Mouse (Mus musculus): Measurements from ENCODE around the gene Il23a.
"Not testable (repeated sequence)": the region's sequence is repeated elsewhere in the genome, so short reads cannot be mapped to it uniquely, and the experiment has no call there.

Il23a gene

DNA sequence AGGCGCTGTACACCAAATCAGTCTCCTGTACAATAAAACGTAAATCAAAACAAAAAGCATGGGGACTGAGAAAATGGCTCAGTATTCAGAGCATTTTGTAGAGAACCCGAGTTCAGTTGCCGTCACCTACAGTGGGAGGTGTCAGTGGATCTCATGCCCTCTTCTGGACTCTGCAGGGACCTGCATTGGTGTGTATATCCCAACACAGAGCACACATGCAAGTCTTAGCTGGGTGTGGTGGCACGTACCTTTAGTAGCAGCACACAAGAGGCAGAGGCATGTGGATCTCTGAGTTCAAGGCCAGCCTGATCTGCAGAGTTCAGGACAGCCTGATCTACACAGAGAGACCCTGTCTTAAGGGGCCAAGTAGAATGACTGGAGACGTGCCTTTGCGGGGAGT, 11.1 kb upstream of the Il23a start:
- no peak for DNase-seq (ENCODE audit: low read depth, low spot score)

DNA sequence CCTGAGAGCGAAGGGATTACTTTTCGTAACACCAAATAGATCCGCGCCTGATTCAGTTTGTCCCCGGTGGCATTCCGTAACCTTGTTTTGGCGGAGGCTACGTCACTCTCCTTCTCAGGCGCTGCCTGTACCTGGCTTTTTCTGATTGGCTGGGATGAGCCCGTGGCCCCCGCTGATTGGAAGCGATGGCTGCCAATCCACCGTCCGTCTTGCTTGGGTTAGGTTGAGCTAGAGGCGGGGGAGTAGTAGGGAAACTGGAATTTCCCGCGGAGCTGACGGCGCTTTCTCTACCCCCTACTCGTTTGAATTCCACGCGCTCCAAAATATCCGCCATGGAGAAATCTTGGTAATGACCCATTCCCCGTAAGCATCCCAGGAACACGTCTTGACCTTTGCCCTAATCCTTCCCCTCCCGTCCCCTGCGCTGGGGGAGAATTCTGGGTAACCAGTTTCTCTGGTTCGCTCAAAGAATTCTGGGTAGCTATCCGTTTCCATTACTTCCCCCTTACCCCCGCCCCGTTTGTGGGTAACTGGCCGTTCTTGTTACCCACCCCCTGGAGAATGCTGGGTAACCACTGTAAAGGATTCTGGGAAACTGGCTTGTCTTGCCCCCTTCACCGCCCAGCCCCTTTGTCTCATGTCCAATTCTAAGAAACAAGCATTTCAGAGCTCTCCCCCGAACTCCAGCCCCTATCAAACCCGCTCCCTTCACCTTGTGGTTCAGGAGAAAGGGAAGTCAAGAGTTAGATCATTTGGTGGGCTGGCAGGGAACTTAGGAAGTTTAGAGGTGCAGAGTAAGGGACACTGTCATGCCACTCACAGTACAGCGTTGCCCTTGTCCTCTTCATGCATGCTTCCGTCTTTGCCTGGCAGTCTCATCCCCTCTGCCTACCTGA, 4.8 kb upstream of the Il23a start, which contains the start of gene Pan2:
Gene Pan2, plus strand, starts transcription at position 210 of the 896 bp plus-strand sequence.
- peak; percentile 99 for DNase-seq (ENCODE audit: low read depth, low spot score)

DNA sequence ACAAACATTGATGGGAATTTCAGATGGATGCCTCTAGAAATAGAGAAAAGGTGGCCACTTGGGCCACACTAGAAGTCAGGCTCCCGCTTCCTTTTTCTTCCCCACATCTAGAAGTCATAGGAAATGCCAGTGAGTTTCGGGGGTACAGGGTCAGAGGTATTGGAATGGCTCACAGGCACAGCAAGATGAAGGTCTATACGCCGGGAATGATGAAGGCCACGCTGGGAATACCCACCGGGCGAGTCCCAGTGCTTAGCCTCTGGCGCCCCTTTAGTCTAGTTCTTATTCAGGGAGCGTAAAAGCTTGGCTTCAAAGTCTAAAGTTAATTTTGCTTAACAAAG, 4.2 kb upstream of the Il23a start:
- DNase-seq (ENCODE audit: low read depth, low spot score) = no peak

DNA sequence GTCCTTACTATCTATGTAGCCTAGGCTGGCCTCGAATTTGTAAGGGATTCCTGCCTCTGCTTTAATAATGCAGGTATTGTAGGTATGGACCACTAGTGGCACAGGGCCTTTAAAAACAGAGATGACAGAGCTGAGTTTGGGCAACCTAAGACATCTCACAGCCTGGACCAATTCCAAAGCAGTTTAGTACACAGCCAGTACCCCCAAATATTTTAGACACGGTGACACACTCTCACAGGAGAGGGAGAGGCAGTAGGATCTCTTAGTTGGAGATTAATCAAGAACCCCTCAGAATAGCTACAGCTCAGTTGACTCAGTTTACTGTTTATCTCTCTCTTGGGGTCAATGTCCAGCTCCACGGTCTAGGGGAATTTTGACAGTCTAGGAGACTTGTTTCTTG, 3.8 kb upstream of the Il23a start:
- DNase-seq (ENCODE audit: low read depth, low spot score) = no peak

DNA sequence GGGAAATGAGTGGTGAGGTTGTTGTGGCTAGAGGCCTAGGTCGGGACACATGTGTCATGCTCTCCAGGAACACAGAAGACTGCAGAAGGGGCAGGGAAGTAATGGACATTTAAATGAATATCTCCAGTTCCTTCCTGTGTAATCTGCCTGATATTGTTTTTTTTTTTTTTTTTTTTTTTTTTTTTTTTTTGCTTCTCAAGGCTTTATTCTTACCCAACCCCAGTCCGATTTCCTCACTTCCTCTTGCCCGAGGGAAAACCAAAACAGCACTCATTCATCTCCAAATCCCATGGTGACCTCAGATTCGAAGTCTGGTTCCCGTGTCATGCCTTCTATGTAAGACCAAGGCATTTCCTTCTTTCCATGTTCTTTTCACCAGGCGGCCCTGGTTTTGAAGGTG, 309 bp downstream of the Il23a start:
- no peak for DNase-seq (ENCODE audit: low read depth, low spot score)

DNA sequence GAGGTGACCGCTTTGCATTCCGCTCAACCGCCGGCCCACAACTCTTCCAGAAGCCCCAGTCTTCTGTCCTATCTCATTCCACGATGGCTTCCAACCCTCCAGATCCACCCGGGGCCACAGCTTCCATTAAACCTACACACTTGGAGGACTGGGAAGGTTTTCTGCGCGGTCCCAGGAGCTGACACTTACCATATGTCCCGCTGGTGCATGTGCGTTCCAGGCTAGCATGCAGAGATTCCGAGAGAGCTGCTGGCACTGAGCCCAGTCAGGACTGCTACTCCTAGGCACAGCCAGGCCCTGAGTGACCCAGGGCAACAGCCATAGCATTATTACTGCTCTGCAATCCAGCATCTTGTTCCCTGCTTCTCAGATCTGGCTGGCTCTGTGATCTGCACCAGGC, 930 bp downstream of the Il23a start:
- no peak for DNase-seq (ENCODE audit: low read depth, low spot score)

DNA sequence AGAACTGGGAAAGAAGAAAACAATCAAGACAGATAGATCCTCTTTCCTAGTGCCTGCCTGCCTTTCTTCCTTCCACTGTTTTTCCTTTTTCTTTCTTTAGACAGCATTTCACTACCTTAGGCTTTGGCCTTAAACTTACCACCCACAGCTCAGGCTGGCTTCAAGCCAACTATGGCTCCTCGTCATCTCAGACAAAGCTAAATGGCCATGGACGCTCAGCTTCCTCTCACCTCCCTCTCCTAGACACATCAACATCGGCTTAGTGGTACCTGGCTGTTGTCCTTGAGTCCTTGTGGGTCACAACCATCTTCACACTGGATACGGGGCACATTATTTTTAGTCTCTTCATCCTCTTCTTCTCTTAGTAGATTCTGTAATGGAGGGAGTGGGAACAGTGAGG, 1.3 kb downstream of the Il23a start:
- no peak for DNase-seq (ENCODE audit: low read depth, low spot score)

DNA sequence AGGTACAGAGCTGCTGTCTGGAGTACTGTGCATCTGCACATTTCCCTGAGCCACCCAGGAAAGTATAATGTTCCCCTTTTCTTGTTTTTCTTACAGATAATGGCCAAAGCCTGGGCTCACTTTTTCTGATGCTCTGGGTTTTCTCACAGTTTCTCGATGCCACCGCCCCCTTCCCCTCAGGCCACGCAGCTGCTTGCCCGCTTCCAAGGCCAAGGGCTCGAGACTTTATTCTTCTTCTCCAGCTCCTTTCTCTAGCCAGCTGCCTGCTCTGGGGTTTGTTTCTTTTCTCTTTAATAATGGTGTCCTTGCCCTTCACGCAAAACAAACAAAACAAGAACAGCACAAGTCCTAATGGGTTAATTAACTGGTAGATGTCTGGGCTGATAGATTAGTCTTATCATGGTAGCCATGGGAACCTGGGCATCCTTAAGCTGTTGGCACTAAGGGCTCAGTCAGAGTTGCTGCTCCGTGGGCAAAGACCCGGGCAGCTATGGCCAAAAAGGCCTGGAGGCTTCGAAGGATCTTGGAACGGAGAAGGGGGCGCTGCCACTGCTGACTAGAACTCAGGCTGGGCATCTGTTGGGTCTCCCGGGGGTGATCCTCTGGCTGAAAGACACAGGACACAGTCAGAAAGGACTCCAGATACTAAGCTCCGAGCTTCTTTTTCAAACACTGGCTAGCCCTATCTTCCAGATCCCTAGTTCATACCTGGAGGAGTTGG, 2.0 kb downstream of the Il23a start:
- DNase-seq (ENCODE audit: low read depth, low spot score) = no peak

DNA sequence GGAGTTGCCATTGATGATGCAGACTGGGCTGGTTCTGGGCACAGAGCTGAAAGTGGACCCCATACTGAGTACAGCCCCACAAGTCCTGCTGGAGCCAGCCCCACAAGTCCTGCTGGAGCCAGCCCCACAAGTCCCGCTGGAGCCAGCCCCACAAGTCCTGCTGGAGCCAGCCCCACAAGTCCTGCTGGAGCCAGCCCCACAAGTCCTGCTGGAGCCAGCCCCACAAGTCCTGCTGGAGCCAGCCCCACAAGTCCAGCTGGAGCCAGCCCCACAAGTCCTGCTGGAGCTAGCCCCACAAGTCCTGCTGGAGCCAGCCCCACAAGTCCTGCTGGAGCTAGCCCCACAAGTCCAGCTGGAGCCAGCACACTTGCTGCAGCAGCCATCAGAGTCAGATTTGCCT, 8.0 kb downstream of the Il23a start:
- DNase-seq (ENCODE audit: low read depth, low spot score) = not testable (repeated sequence)

DNA sequence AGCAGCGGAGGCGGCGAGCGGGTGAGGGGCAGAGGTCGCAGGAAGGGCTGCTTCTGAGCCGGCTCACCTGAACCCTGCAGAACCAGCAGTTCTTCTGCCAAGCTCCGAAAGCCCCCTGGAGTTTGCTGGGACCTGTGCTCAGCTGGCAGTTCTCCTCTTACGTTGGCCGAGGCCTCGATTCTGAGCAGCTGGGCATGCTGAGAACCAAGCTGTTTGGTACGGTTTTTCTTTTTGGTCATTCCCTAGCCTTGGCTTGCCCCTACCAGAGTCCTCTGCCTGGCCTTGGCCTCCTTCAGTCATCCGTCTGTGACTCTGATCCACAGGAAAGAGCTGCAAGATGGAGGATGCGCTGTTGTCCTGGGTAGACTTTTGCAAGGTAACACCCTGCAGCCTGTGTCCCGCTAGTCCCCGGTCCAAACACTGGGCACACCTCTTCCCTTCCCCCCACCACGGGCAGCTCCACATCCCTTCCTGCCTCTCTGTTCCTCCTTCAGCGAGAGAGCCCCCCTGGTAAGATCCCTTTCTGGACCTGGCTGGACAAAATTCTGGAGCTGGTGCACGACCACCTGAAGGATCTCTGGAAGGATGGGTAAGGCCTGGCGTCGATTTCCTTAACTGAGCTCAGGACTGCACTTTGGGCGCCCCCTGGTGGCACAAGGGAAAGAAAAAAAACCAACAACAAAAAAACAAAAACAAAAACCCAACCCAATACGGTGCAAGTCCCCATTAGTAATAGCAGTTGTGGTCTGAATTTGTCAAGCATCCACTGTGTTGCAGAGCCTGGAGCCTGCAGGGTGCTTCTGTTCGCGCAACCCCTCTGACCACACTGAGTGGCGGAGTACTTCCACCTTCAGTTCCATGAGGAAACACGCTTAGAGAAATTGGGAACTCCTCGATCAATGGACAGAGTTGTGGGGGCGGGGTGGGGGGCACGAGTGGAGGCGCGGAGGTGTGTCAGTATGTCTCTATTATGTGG, 14.7 kb downstream of the Il23a start:
- DNase-seq (ENCODE audit: low read depth, low spot score) = peak; percentile 84

DNA sequence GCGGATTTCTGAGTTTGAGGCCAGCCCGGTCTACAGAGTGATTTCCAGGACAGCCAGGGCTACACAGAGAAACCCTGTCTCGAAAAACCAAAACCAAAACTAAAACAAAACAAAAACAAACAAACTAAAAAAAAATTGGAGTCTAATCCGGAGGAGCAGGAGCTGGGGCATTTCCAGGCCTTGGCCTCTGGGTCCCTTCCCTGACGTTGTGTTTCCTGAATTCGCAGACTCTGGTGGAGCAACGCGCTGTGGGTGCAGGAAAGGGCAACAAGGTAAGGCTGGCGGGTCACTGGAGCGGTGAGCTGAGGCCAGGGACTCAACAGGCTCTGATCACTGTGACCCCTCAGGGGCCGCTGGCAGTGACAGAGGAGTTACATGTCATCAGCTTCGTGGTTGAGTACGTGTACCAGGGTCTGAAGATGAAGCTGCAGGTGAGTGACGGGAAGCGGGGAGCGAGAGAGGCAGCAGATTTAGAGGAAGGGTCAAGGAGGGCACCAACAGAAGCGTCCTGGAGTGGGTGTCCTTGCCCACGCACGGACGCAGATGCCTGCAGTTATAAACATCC, 15.6 kb downstream of the Il23a start:
- DNase-seq (ENCODE audit: low read depth, low spot score) = no peak

DNA sequence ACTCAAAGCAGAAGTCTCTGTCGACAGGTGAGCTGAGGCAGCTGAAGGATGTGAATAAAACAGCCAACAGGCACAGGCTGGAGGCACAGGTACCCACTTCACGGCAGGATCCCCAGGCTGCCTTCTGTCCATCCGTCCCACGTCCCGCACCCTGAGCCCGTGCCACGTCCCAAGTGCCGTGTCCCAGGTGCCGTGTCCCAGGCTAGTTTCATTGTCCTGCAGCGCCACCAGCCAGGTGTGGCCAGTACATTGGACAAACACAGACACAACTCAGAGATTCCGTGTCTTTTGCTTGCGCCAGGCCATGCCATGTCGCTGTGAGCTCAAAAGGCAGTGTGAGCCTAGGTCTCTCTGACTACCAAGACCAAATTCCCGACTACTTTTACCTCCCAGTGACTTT, 16.9 kb downstream of the Il23a start:
- no peak for DNase-seq (ENCODE audit: low read depth, low spot score)

DNA sequence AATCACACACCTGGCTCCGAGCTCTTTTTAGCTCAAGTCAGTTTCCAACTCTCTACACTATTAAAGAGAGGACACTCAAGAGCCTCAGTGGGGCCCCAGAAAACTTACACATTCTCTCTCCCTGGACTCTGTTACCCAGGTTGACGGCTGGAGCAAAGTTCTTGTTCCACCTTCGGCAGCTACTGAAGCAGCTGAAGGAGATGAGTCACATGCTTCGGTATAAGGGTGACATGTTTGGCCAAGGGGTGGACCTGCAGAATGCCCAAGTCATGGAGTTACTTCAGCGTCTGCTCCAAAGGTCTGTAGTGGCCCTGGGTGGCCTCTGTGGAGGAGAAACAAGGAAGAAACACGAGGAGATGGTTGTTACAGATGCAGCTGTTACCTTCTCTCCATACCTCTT, 17.6 kb downstream of the Il23a start:
- DNase-seq (ENCODE audit: low read depth, low spot score) = no peak

DNA sequence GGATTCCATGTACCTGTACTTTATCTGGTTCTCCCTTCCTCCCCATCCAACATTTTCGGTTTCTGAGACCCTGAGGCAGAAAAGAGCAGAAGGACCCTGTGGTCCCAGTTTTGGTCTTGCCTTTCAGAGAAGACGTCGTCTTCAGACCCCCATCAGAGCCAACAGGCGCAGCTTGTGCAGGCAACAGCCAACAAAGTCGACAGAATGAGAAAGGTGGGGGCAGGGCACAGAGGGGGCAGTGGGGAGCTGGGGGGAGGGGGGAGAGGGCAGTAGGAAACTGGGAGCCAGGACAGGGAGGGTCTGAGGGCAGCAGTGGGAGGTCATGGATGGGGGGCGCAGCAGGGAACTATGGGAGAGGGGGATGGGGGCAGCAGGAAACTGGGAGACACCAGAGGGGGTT, 20.4 kb downstream of the Il23a start:
- DNase-seq (ENCODE audit: low read depth, low spot score) = no peak

DNA sequence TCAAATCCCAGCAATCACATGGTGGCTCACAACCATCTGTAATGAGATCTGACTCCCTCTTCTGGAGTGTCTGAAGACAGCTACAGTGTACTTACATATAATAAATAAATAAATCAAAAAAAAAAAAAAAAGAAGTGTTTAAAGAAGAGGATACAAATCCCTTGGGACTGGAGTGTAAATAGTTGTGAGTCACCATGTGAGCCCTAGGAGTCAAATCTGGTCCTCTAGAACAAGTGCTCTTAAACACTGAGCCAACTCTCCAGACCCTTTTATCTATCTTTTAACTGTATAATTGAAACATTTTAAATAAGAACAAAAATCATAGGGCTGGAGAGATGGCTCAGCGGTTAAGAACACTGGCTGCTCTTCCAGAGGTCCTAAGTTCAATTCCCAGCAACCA, 23.2 kb downstream of the Il23a start:
- not testable (repeated sequence) for DNase-seq (ENCODE audit: low read depth, low spot score)

DNA sequence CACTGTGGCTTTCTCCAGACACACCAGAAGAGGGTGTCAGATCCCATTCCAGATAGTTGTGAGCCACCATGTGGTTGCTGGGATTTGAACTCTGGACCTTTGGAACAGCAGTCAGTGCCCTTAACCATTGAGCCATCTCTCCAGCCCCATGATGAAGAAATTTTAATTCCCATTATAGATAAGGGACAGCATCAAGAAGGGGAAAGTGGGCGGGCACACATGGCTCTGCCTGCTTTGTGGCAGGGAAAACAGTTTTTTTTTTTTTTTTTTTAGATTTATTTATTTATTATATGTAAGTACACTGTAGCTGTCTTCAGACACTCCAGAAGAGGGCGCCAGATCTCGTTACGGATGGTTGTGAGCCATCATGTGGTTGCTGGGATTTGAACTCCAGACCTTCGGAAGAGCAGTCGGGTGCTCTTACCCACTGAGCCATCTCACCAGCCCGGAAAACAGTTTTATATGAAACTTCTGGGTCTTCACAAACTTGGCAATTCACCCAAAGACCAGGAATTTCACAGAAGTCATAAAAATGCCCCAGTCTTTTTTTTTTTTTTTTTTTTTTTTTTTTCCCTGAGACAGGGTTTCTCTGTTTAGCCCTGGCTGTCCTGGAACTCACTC, 25.6 kb downstream of the Il23a start:
- DNase-seq (ENCODE audit: low read depth, low spot score) = peak; percentile 20

DNA sequence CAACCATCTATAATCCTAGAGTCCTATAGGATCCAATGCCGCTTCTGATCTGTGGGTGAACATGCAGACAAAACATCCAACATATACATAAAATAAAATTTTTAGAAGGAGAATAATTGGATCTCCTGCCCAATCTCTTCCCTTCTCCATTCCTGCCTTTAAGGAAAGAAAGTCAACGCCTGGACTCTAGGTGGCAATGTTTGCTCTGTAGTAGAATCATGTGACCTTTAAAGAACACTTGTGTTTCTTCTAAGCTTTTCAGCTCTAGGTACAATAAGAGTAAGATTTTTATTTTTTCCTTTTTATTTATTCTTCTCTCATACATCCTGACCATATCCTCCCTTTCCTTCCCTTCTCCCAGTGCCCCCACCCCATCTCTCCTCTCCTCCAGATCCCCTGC, 26.7 kb downstream of the Il23a start:
- DNase-seq (ENCODE audit: low read depth, low spot score) = peak; percentile 37

DNA sequence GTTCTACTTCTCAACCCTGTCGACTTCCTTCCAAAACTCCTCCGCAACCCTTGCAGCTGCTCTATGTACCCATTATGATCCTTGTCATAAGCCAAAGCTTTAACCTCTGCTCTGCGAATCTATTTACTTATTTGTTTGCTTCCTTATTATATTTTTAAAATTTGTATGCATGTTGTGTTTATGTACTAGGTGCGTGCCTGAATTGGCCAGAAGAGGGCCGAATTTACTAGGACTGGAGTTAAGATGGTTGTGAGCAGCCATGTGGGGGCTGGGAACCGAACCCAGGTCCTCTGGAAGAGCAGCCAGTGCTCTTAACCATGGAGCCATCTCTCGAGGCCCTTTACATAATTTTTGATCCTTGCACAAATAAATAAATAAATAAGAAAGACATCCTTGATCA, 27.7 kb downstream of the Il23a start:
- peak; percentile 56 for DNase-seq (ENCODE audit: low read depth, low spot score)

DNA sequence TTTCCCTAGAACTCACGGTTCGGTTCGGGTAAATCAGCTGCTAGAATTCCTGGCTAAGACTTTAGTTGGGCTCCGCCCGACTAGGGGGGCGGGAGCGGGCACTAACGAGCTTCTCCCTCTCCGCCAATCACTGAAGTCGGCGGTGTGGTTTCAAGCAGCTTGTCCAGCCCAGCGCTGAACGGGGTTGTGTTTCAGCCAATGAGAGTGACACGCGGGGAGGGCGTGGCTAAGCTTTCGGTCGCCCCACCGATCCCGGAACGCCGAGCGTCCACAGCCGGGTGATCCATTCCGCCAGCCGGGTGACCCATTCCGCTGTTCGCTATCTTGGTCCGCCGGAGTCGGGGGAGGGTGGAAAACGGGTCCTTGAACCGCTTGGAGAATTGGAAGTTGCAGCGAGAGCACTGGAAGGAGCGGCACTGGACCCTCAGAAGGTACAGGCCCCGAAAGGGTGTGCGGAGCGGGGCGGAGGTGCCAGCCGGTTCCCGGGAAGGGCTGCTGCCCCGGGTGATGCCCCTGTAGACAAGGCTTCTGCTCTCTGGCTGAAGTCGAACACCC, 28.2 kb downstream of the Il23a start, which contains the start of gene Stat2:
Gene Stat2, plus strand, starts transcription at position 273 of the 555 bp plus-strand sequence.
- DNase-seq (ENCODE audit: low read depth, low spot score) = peak; percentile 97

DNA sequence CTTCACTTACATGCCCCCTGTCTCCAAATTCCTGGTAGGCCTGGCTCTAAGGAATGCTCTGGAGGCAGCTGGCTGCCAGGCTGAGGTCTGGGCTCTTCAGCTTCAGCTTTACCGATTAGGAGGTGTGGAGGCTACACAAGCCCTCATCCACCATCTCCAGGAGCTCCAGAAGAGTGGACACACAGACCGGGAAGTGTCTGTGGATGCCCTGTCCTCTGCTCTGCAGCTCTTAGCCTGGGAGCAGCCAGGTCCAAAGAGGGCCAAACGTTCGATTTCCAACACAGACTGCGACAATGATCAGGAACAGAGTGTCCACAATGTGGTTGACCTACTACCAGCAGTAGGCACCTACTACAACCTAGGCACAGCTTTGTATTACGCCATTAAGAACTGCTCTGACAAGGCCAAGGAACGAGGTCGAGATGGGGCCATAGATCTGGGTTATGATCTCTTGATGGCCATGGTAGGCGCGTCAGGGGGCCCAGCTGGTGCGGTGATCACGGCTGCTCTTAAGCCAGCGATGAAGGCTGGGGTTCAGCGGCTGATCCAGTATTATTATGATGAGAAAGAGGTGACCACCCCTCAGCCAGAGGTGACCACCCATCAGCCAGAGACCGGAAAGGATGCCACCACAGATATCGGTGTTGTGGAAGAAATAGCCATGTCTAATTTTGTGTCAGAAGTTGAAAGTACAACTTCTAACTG, 29.2 kb downstream of the Il23a start:
- DNase-seq (ENCODE audit: low read depth, low spot score) = no peak

Measured in CD4-positive, CD25-positive, alpha-beta regulatory T cell, adult 2 months (primary cell).